ENCODE assay signal across 9 mouse cellular contexts in genomic region chr7:43873237-43873636, GRCm38 (mm10). TPM values are rescaled to one million over a fixed set of nuclear protein-coding genes. Genes with fewer than 3 reads are reported as not detected.
A peak's percentile ranks its signal among the peaks of the same experiment; 100 is the strongest.
DNase-seq lines count a peak whose midpoint lies in the region; TF ChIP-seq lines count a peak whose summit lies in the region.
"Had no signal": no experiment of that assay in that cellular context is flagged by ENCODE, and none has a peak within 500 bp of the region (broad histone marks: within the 10 kb centered on the region; RNA-seq: fewer than 3 reads in every experiment).

No protein-coding gene starts in this region.

- TF ChIP-seq CTCF in gastrocnemius, adult 2 months (IDR thresholded peaks at IDR 0.05): peak; percentile 69

- peak; percentile 2 for DNase-seq in spleen, adult 12 weeks (ENCODE audit: low spot score)
- DNase-seq in spleen, postnatal 36 days (ENCODE audit: low spot score in 2 of 2): no peak
- peak; percentile 85 to 87 for DNase-seq in cerebellum, postnatal 10 days
- peak; percentile 51 for DNase-seq in gastrocnemius, adult 2 months
- DNase-seq in kidney, adult 8-10 months: peak; percentile 37 to 83
- DNase-seq in left cerebral cortex, postnatal 4 days: peak; percentile 80
- DNase-seq in neural tube, embryonic 10.5 days (ENCODE audit: extremely low spot score, low spot score): peak; percentile 83
- DNase-seq in thymus, postnatal 25 days: peak; percentile 27

- no peak overlapping the region for H3K27ac ChIP-seq in gastrocnemius, adult 2 months
- H3K27ac ChIP-seq: embryonic facial prominence, embryonic 15.5 days had no signal

- intact Hi-C loops in gastrocnemius, adult 2 months (cut with DNase I): no loop called here
- intact Hi-C loops in left cerebral cortex, postnatal 4 days (cut with DNase I): no loop called here

- no peak overlapping the region for H3K4me3 ChIP-seq in gastrocnemius, adult 2 months
- H3K4me3 ChIP-seq: embryonic facial prominence, embryonic 15.5 days had no signal

RNA-seq across cellular contexts. Expression of gene Klk4, which starts 7.7 kb away (rescaled TPM):
- not detected for total RNA-seq in gastrocnemius, adult 2 months (2021)
- total RNA-seq in left cerebral cortex, postnatal 4 days (2021): not detected

RNA-seq across cellular contexts. Expression of gene Klk5, which starts 31.5 kb away (rescaled TPM):
- not detected for total RNA-seq in gastrocnemius, adult 2 months (2021)
- not detected for total RNA-seq in left cerebral cortex, postnatal 4 days (2021)

RNA-seq across cellular contexts. Expression of gene Klk6, which starts 48.9 kb away (rescaled TPM):
- not detected for total RNA-seq in gastrocnemius, adult 2 months (2021)
- total RNA-seq in left cerebral cortex, postnatal 4 days (2021): not detected

Comparison
In these comparisons a context has a peak if more than half of its experiments do, and no peak if none do; other contexts are left out.
1. DNase-seq: peak in spleen, adult 12 weeks (single experiment), cerebellum, postnatal 10 days (2 of 2), gastrocnemius, adult 2 months (single experiment), kidney, adult 8-10 months (2 of 2), left cerebral cortex, postnatal 4 days (single experiment), neural tube, embryonic 10.5 days (single experiment) and thymus, postnatal 25 days (single experiment); none in spleen, postnatal 36 days (0 of 2).